Mouse (Mus musculus): Measurements from ENCODE around the gene Plxnb1.

The Plxnb1 gene

DNA sequence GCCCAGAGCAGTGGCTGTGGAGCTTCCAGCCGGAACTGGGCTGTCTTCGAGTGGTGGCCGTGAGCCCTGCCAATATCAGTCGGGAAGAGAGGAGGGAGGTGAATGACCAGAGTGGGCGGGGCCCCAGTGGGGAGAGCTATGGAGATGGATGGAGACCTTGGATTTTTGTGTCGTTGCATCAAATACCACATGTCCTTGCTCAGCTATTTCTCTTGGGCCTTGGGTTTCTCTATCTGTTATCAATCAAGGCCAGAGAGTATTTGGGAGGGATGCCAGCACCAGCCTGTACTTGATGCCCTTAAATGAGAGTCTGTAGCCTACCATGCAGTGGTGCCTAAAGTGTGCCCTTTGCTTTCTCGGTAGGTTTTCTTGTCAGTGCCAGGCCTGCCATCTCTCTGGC is 8.1 kb downstream of the Plxnb1 start:
- no peak for DNase-seq

DNA sequence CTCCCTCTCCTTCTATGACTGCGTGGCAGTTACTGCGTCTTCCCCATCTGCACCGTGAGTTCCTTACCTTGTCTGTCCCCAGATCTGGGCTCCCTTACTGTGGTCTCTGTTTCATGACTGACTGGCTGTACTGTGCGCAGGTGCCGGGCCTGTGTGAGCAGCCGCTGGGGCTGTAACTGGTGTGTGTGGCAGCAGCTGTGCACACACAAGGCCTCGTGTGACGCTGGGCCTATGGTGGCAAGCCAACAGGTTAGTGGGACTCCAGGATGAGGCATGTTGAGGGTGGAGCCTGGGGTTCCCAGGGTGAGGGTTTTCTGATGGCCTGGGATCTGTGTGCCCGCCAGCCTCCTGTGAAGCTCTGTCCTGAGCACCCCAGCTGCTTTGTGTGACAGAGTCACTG is 8.9 kb downstream of the Plxnb1 start:
- no peak for DNase-seq

DNA sequence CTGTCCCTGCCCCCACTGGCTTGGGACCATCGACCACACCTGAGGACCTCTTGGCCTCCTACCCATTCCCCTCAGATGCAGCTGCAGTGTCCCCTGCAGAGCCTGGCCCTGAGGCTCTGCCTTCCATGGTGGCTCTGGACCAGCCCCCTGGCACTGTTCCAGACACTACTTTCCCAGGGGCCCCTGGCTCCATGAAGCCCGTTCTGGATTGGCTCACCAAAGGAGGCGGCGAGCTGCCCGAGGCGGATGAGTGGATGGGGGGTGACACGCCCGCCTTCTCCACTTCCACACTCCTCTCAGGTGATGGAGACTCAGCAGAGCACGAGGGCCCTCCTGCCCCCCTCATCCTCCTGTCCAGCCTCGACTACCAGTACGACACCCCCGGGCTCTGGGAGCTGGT is 9.8 kb downstream of the Plxnb1 start:
- peak in 1 of 2 experiments; percentile 46 for DNase-seq

DNA sequence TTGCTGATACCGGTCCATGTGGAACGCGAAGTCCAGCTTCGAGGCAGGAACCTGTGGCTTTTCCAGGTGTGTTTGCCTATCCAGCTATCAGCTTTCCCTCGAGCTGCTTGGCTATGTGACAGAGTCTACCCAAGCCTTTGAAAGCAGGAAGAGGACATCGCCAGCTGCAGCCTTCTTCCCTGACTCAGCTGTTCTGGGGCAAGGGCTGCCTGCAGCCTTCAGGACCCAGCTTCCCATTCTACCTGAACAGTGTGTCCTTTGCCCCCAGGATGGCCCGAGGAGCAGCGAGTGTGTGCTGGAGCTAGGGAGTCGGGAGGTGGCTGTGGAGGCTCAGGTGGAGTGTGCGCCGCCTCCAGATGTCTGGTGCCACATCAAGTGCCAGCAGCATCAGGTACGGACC is 10.5 kb downstream of the Plxnb1 start:
- DNase-seq: no peak

DNA sequence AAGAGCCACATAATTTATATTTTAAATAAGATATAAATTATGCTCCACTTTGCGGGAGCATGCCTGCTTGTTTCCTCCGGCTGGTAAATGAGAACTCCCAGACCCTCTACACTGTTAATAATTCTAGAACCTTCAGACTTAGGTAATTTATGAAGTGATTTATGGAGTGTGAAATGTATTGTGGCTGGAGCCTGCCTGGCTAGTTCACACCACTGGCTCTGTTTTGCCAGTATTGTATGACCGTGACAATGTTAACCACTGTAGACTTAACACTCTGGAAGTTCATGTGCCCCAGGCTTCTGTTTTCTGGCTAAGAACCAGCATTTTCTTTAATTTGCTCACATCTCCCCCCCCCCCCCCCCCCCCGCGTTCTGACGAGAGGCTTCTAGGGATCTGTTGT is 12.2 kb downstream of the Plxnb1 start:
- DNase-seq: no peak

DNA sequence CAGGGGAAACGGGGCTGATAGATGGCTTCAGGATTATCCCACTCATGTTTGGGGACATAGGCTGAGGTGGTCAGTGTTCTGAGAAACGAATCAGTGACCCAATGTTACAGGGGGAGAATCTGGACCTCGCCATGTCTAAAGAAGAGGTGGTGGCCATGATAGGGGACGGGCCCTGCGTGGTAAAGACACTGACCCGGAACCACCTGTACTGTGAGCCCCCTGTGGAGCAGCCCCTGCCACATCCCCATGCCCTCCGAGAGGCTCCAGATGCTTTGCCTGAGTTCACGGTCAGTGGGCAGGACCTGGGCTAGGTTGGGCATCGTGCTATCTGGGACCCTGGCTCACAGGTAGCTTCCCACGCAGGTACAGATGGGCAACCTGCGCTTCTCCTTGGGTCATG is 15.1 kb downstream of the Plxnb1 start:
- no peak for DNase-seq

DNA sequence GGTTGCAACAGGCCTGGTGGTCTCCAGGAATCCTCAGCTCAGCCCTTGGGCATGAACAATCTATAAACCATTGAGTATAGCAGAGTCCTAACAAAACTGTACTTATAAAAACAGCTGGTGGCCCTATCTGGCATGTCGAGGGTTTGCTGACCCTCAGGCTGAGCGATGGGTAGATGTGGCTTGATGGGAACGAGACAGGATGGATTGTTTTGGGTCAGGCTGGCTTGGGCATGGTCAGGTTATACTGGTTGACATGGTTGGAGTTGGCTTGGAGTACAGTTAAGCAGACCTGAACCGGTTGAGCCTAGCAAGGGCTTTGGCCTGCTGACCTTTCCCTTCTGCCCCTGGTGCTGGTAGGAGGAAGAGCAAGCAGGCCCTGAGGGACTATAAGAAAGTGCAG is 15.9 kb downstream of the Plxnb1 start:
- DNase-seq: no peak

DNA sequence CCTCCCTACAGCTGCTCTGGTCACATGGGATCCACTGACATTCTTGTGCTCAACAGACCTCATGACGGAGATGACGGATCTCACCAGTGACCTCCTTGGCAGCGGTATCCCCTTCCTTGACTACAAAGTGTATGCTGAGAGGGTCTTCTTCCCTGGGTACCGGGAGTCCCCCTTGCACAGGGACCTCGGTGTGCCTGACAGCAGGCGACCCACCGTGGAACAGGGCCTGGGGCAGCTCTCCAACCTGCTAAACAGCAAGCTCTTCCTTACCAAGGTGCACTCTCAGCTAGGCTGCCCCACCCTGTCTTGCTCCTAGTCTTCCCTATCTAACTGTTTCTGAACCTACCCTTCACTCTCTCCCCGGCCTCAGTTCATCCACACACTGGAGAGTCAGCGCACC is 16.4 kb downstream of the Plxnb1 start:
- DNase-seq: no peak

DNA sequence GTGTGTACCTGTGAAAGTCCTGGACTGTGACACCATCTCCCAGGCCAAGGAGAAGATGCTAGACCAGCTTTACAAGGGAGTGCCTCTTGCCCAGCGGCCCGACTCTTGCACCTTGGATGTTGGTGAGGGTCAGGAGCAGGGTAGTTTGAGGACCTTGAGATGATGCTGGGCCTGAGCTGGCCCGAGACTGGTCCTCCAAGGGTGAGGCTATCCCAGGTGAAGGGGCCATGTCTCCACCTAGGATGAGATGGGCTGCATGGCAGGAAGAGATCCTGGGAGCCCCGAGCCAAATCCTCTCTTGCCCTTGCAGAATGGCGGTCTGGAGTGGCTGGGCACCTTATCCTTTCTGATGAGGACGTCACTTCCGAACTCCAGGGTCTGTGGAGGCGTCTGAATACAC is 18.1 kb downstream of the Plxnb1 start:
- DNase-seq: no peak

DNA sequence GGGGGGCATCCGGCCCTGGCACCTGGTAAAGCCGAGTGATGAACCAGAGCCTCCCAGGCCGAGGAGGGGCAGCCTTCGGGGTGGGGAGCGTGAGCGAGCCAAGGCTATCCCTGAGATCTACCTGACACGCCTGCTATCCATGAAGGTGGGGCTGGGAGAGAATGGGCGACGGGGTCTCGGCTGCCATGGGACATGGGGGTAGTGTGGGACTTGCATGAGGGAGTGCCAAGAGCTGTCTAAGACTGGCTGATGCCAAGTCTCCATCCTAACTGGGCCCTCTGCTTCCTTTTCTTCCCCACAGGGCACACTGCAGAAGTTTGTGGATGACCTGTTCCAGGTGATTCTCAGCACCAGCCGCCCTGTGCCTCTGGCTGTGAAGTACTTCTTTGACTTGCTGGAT is 19.1 kb downstream of the Plxnb1 start:
- no peak for DNase-seq

DNA sequence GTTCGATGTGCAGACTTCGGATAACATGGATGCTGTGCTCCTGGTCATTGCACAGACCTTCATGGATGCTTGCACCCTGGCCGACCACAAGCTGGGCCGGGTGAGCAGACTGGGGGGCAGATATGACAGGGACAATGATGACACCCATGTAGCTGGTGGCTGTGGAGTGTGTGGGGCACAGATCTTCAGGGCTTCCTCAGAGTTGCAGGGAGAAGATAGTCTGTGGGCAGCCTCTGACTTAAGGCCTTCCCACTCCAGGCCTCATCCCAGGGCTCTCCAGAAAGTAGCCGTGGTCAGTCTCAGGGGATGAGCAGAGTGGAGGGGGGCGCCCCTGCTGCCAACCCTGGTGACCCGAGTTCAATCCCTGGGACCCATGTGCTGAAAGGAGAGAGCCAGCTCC is 19.7 kb downstream of the Plxnb1 start:
- DNase-seq: no peak

DNA sequence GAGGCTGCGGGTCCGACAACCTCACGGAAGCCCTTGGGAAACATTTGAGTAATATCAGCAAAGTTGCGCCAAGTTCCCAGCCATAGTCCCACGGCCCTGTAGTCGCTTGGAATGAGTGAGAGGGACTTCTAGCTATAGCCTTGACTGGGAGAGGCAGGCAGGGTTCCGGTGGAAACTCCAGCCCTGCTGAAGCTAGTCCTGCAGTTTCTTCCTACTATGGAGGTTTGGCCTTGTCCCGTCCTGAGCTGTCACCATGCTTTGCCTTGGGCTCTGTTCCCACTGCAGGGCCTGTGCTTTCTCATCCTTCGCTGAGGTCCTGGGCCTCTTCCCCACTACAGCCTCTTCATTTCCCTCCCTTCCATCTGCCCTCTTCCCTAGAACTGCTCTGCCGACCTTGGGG is 21.0 kb downstream of the Plxnb1 start:
- DNase-seq: no peak

DNA sequence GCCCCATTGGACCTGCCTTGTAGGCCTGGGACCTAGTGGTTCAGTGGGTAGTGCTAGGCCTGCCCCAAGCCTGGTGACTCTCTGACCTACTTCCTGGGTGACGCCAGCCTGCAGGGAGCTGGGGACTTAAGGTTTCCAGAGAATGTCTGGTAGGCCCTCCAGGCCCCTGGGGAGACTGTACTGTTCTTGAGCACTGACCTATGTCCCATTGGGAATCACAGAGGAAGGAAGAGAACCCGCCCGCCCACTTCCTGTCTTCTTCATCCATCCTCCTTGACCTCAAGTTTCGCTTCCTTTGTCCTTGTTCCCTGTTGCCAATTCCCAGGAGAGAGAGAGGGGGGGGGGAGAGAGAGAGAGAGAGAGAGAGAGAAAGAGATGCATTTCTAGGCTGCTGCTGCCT is 22.9 kb downstream of the Plxnb1 start:
- DNase-seq: no peak

DNA sequence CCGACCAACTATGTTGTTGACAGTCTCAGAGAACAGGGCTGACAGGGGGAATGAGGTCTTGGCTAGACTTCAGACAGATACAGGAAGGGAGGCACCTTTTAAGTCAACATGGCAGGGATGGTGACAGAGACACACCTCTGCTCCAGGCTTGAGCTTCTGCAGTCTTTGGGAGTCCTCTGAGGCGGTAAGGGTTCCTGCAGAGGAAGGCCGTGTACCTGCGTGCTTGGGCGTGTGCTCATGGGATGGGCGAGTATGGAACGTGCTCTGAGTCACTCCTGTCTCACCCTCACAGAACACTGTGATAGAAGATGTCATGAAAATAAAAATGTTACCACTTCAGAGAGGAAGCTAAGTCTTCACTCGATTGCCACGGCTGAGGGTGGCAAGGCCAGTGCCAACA is 24.4 kb downstream of the Plxnb1 start:
- DNase-seq: no peak

DNA sequence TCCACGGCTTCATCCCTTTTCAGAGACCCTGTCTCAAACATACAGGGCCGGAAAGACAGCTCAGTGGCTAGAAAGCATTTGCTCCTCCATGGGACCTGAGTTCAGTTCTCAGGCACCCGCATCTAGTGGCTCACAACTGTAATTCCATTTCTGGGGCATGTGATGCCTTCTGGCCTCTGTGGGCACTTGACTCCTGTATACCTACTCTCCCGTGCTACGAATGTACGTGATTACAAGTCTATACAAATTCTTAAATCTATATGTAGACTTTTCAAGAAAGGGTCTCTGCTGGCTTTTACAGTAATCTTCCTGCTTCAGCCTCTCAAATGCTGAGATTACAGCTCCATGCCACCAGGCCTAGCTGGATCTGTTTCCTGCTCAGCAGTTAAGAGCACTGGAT is 25.8 kb downstream of the Plxnb1 start:
- DNase-seq: no peak

DNA sequence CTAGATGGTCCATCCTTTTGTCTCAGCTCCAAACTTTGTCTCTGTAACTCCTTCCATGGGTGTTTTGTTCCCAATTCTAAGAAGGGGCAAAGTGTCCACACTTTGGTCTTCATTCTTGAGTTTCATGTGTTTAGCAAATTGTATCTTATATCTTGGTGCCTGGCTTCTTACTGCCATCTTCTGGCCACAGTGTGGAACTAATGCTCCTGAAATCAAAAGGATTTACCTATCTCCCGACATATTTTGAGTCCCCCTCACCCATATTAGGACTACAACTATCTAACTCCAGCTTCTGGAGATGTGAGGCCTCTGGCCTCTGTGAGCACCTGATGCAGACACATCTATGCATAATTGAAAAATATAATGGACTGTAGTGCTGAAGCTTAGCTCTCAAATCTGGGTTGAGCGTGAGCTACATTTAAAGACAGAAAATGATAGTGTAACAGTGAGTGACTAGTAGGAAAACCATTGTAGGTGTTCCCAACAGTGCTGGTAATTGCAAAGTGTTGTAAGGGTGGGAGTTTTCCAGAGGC is 27.4 kb downstream of the Plxnb1 start:
- peak; percentile 54 to 61 for DNase-seq

DNA sequence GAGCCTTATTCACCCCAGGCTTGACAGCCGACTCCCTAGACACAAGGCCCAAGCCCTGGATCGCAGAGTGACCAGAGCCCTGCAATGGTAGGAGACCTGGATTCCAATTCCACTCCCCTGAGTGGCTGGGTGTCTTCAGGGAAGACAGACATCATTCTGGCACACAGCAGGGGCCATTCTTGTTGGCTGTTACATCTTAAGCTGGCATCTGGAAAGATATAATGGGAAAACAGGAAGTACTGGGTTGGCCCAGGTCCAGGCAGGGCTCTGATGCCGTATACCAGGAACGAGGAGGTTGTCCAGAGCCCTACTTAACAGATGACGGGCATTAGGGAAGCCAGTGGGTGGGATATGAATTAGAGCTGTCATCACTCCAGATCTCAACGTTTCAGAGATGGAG is 28.1 kb downstream of the Plxnb1 start:
- peak in 1 of 2 experiments; percentile 37 for DNase-seq

DNA sequence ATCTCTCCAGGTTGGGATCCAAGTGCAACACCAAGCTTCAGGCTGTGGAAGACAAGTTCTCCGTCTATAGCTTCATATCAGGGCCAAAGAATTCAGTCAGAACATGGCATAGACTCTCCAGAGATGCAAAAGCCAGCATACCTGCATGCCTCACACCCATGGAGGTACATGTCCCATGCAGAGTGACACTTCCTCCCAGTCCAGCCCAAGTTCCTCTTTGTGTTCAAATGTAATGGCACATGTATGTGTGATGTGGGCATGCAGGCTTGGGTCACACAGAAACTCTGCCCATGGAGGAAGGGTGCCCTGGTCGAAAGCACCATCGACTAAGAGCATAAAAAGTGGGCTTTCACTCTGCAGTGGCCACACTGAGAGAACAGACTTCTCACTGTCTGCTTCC is 29.0 kb downstream of the Plxnb1 start:
- no peak for DNase-seq

DNA sequence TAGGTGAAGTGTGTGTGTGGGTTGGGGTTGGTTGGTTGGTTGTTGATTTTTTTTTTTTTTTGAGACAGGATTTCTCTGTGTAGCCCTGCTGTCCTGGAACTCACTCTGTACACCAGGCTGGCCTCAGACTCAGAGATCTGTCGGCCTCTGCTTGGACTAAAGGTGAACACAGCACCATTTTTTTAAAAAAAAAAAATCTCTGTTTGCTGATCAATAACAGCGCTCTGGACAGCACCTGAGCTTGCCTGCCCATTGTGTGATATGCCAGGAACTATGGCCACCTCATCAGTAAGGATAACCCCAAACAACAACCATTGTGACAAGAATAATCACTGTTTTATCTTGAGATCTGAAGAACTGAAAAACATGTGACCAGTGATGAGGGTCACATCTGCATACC is 29.9 kb downstream of the Plxnb1 start:
- no peak for DNase-seq

DNA sequence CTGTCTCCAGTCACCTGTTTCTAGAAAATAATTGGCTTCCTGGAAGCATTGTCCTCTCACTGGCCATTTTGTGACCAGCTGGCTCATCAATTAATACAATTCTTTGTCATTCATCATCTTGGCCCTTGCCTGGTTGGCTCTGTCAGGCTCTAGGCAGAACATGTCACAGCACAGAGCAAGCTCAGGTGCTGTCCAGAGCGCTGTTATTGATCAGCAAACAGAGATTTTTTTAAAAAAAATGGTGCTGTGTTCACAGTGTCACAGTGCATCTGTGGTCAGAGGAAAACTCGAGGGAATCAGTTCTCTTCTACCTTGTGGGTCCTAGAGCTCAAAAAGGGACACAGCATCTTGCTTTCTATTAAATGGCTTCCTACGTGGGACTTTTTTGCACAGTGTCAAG is 30.3 kb downstream of the Plxnb1 start:
- no peak for DNase-seq

DNA sequence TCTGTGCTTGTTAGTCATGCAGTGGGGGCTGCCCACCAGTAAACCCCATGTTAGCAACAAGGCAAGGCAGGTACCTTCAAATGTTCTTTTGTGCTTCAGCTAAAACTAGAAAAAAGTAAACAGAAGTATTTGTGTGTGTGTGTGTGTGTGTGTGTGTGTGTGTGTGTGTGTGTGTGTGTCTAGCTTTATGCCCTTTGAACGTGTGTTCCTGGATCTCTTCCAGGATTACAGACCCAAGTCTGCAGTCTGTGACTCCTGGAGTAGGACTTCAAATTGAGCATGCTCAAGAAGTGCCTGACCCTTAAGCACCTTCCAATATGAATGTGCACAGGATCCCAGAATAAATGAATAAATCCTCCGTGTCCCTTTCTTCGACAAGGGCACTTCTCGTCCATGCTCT is 31.9 kb downstream of the Plxnb1 start:
- no peak for DNase-seq

DNA sequence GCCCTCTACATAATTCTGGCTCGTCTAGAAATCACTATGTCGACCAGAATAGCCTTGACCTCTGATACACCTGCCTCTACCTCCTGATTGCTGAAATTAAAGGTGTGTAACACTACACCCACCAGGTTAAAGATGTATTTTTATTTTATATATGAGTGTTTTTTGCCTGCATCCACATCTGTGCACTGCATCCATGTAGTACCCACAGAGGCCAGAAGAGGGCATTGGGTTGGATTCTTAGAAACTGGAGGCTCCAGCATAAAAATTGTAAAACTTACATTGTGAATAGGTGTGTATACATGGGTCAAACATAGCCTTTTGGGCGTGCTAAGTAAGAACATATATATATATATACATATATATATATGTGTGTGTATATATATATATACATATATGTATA is 33.0 kb downstream of the Plxnb1 start:
- peak; percentile 30 to 66 for DNase-seq

DNA sequence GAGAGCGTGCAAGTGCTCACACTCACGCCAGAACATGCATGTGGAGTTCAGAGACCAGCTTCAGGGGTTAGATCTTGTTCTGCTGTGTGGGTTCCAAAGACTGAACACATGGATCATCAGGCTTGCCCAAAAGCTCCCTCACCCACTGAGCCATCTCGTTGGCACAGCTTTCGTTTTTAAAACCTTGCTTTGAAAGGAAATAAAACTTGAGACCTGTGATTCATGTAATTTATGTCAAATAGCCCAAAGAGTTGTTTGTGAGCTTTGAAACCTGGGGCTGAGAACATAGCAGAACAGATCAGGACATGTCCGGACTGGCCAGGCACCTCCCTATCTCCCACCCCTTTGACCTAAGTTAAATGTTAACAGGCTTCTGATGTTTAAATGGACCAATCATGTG is 34.9 kb downstream of the Plxnb1 start:
- DNase-seq: no peak

DNA sequence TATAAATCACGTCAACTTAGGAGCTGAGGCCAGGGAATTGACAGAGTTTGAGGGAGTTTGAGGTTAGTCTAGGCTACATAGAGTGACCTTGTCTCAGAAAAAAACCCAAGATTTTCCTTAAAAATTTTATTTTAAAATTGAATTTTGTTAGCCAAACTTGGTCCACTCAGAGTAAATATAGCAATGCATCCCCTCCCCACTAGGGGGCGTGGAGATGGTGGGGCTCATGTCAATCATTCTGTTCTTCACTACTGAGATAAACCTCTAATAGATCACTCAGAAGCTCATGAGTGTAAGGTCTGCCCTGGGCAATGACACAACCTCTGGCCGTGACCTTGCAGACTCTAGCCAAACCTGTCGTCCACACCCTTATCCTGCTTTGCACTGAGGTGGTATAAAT is 45.2 kb downstream of the Plxnb1 start:
- peak in 1 of 2 experiments; percentile 24 for DNase-seq

DNA sequence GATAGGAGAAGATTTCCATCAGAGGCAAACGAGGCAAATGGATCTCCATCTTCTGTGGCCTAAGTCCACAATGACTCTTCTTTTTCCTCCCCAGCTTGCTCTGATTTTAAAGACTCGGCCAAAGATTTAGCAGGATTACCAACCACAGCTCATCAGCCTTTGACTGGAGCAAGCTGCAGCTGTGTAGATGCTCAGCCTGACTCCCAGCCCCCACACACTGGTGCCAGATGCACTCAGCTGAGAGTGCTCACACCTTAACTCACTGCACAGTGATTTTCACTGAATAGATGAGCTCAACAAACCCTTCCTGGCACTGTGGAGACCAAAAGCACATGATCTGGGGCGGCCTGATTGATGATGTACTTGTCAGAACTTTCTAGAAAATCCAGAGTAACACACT is 66.8 kb downstream of the Plxnb1 start, which contains the start of gene Fbxw21:
TSS of gene Fbxw21 (minus strand) at position 101 of the 400 bp plus-strand sequence.
- no peak for DNase-seq

DNA sequence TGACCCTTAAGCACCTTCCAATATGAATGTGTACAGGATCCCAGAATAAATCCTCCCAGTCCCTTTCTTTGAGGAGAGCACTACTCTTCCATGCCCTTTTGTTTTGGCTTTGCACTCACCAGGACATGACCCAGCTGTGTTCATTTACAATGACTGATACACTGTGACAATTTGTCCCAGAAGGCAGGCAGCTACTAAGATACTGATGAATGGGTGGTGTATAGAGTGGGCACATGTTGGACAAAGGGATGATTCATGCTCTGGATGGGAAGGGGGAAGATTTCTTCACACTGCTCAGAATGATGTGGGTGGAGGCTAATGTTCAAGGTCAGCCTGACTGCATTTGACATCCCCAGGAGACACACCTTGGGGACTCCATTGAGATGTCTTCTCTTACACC is 72.1 kb downstream of the Plxnb1 start:
- no peak for DNase-seq

Data from cerebellum, postnatal 14 days (tissue).